Mouse (Mus musculus): ENCODE measurements at regions not wholly inside any gene's neighbourhood (a gene's known extent, or its start where the extent isn't known, plus 50 kb on each side); places are given as distances from the start of the nearest gene placed in this dataset.

DNA sequence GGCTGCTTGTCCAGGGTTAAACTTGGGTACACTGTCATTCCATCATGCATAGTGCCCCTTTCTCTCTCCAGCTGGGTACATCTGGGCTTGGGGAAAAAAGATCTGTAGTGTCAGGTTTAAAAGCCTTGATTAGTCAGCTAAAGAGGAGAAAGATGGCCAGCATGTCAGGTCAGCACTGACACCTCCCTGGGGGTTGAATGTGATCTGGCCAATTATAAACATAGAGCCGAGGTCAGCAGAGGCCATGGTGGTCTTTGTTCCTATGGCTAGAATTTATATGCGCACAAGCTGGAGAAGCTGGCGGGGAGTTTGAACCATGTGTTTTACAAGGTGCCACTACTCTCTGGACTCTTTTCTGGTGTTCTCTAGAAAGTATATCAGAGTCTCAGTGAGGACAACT is 61.0 kb upstream of the Gm12728 start:
- no peak for TF ChIP-seq CTCF (IDR thresholded peaks at IDR 0.05; ENCODE audit: control insufficient read depth, insufficient read depth, insufficient replicate concordance, low read depth, low read length)
- TF ChIP-seq POLR2A (IDR thresholded peaks at IDR 0.05; ENCODE audit: control insufficient read depth, low read depth, low read length): no peak

All from testis, adult 2 months (tissue).